Mouse (Mus musculus) central nervous system, embryonic 11.5 days (tissue): ENCODE results near the gene Rnf114. TPM values are rescaled to one million over a fixed set of nuclear protein-coding genes. Genes with fewer than 3 reads are reported as not detected.

ENCODE experiments used
- polyA plus RNA-seq: library from polyadenylated mRNA; depleted of rRNA; stranded (reverse); fragments of >200 nt; gene quantifications from 2 replicates; pipeline ENCODE4 v1.2.3, GENCODE M21; 2012; rRNA removed

Rnf114 gene
- 74.8 and 110 TPM in 2 replicates for polyA plus RNA-seq

GRCm38 (mm10) chr2:167491757-167492708 is at the start of gene Rnf114:
TSS of gene Rnf114 (plus strand) at chr2:167492645.

DNA sequence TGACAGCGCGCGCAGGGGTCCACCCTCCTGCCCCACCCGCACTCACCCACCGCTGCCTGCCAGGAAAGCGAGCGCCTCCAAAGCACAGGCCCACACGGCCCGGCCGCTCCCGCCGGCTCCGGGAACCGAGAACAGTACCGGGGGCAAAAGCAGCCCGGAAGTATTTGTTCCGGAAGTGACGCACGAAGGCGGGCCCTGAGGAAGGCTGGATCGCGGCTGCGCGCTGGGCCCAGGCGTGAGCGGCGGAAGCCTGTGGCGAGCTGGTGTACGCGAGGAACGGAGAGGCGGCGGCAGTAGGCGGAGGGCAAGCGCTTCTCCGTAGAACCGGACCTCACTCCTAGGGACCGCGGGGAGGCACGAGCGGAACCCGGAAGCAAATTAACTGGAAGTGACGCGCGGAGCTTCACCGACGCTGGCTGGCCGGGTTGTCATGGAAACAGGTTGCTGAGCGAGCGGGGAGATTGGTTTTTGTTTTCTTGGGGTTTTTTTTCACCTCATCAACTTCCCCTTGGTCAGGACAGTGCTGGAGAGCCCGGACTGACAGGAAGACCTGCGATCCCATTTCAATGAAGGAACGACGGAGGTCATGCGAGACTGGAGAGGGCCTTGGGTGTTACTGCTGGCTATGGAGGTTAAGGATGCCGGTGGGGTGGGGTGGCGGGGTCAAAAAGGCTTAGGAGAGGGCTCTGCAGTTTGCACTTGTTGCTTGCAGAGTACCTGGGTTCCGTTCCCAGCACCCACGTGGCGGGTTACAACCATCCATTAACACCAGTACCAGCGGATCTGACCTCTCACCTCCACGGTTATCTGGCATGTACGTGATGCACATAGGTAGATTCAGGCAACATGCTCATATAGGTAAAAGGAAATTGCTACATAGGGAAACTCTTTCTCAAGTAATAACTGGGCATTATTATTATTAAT is 530 bp downstream of the Rnf114 start, which contains the start of gene Spata2:
Gene Spata2 (minus strand): TSS at position 175 of the 924 bp plus-strand sequence.

DNA sequence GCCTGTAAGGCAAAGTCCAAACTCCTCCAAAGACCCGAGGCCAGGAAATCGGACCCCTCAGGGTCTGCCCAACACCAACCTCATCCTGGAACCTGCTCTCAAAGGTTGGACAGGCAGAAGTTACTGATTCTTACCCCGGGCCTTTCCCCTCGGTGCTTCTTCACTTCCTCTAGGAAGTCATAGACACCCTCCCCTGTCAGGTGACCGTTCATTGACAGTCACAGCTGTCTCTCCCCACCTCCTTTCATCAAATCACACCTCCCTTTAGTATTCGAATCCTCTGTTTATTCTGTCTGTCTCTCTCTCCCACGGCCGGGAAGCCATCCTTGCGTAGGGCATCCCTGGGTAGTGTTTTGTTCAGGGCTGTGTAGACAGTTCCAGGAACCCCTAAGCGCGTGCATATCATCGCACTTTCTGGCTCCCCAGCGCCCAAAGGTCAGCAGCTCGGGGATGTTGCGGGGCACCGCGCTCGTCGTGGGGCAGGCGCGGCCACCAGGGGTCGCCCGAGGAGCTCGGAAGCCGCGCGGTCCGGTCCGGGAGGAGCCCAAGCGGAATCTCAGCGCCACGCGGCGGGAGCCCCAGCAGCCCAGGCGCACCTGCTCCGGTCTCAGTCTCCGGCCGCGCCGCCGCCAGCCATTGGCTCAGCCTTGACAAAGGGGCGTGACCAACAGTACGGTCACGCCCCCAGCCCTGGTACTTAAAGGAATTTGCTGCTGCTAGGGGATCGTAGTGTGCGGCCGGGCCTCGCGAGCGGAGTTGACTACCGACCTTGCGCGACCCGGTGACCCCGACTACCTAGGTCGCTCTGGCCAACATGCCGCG is 45.2 kb downstream of the Rnf114 start, which contains the start of gene Snai1:
Gene Snai1 (plus strand): TSS at position 720 of the 822 bp plus-strand sequence.

Other genes with a start within 250 kb of the Rnf114 start
- gene B4galt5, start 143.5 kb upstream of the Rnf114 start, polyA plus RNA-seq: 28.6 and 37.5 TPM in 2 replicates
- gene Slc9a8, start 70.9 kb upstream of the Rnf114 start, polyA plus RNA-seq: 22.8 and 41.0 TPM in 2 replicates
- gene Spata2, start 242 bp downstream of the Rnf114 start, polyA plus RNA-seq: 22.9 and 26.1 TPM in 2 replicates
- gene Snai1, start 45.5 kb downstream of the Rnf114 start, polyA plus RNA-seq: 14.7 and 46.6 TPM in 2 replicates
- gene Ube2v1, start 139.4 kb downstream of the Rnf114 start, polyA plus RNA-seq: 119 and 151 TPM in 2 replicates
- 3.4 TPM in 1 of 2 replicates, not detected in the other for gene Gm20431, start 168.9 kb downstream of the Rnf114 start, polyA plus RNA-seq
- 6.3 and 6.8 TPM in 2 replicates for gene Cebpb, start 196.3 kb downstream of the Rnf114 start, polyA plus RNA-seq
- gene Tmem189, start 197.2 kb downstream of the Rnf114 start, polyA plus RNA-seq: 33.8 and 44.3 TPM in 2 replicates